Mouse (Mus musculus) liver, embryonic 14.5 days (tissue): Measurements from ENCODE around the gene Pced1b.
A peak's percentile ranks its signal among the peaks of the same experiment; 100 is the strongest.

ENCODE experiments used
- CTCF ChIP-seq: IDR thresholded peaks from 2 replicates; pipeline ENCODE4 v1.5.1; 2016; ENCODE audit warnings: antibody characterized with exemption, low read depth, control low read depth
- EP300 ChIP-seq: IDR thresholded peaks from 2 replicates; pipeline ENCODE4 v1.6.1; 2016; ENCODE audit warnings: antibody characterized with exemption, low read depth

GRCm38 (mm10) chr15:97397793-97398192 is 150.9 kb downstream of the Pced1b start:
- TF ChIP-seq EP300 (peak; percentile 82), CTCF (no peak)
